Mouse (Mus musculus) gastrocnemius, postnatal 25 days (tissue): ENCODE measurements around the gene Fhod1. TPM values are rescaled to one million over a fixed set of nuclear protein-coding genes. Genes with fewer than 3 reads are reported as not detected.
A peak's percentile ranks its signal among the peaks of the same experiment; 100 is the strongest.
"Not testable (repeated sequence)": the region's sequence is repeated elsewhere in the genome, so short reads cannot be mapped to it uniquely, and the experiment has no call there.

Experiments used
- DNase-seq: peaks from one replicate; pipeline ENCODE4 v3.0.0; 2022
- microRNA-seq, 2 experiments: library from miRNA; unstranded; fragments of <30 nt; microRNA quantifications; one replicate each; pipeline ENCODE4 v1.2.0; 2021; ENCODE audit warnings: borderline replicate concordance in 2 of 2
- total RNA-seq, 2 experiments: library from RNA; stranded (reverse); gene quantifications; 1 replicate in 1 of 2; 2 replicates in 1 of 2; pipeline ENCODE4 v1.2.3; 2021

Fhod1 gene
- total RNA-seq, 2 experiments from 2014 or later: 17.4 to 24.6 TPM

- DNase-seq: no peak
These were observed 52.5 kb downstream of the Fhod1 start for GRCm38 (mm10) chr8:105295256-105295655.

GRCm38 (mm10) chr8:105294776-105295175, 53.0 kb downstream of the Fhod1 start:
- no peak for DNase-seq

- DNase-seq: no peak
These were observed 54.3 kb downstream of the Fhod1 start for GRCm38 (mm10) chr8:105293405-105293804.

- DNase-seq: no peak
These were observed 55.3 kb downstream of the Fhod1 start for GRCm38 (mm10) chr8:105292471-105292870.

GRCm38 (mm10) chr8:105291802-105292201, 56.0 kb downstream of the Fhod1 start:
- not testable (repeated sequence) for DNase-seq

- not testable (repeated sequence) for DNase-seq
These were observed 56.4 kb downstream of the Fhod1 start for GRCm38 (mm10) chr8:105291364-105291763.

- DNase-seq: peak; percentile 63
These were observed 57.0 kb downstream of the Fhod1 start for GRCm38 (mm10) chr8:105290554-105291314.

GRCm38 (mm10) chr8:105289805-105290460, 57.8 kb downstream of the Fhod1 start, which contains the start of gene 4931428F04Rik:
4931428F04Rik (minus strand) TSS chr8:105289864.
- DNase-seq: no peak

- DNase-seq: peak; percentile 89
These were observed 58.6 kb downstream of the Fhod1 start for GRCm38 (mm10) chr8:105288958-105289732.

- no peak for DNase-seq
These were observed 59.5 kb downstream of the Fhod1 start for GRCm38 (mm10) chr8:105288231-105288630.

- no peak for DNase-seq
These were observed 60.8 kb downstream of the Fhod1 start for GRCm38 (mm10) chr8:105286907-105287306.

- DNase-seq: no peak
These were observed 62.2 kb downstream of the Fhod1 start for GRCm38 (mm10) chr8:105285514-105285913.

- peak; percentile 50 for DNase-seq
These were observed 64.7 kb downstream of the Fhod1 start for GRCm38 (mm10) chr8:105283074-105283473.

- no peak for DNase-seq
These were observed 65.5 kb downstream of the Fhod1 start for GRCm38 (mm10) chr8:105282239-105282638.

- DNase-seq: no peak
These were observed 65.9 kb downstream of the Fhod1 start for GRCm38 (mm10) chr8:105281821-105282220.

GRCm38 (mm10) chr8:105280567-105280966, 67.2 kb downstream of the Fhod1 start:
- DNase-seq: no peak

Small RNA genes lying within 50 kb of the gene (microRNA-seq; reads per million reads assigned to microRNA genes)
- gene Gm27320 (0 reads per million in 2 experiments), gene Mir328 (578 to 583 reads per million in 2 experiments)

Other genes starting within 250 kb of the Fhod1 start
- gene Ces4a, start 216.2 kb downstream of the Fhod1 start, total RNA-seq: not detected
- gene Cbfb, start 177.3 kb downstream of the Fhod1 start, total RNA-seq: 10 to 100 TPM; 42.1 to 42.2 TPM
- gene D230025D16Rik, start 122.8 kb downstream of the Fhod1 start, total RNA-seq: 10 to 100 TPM; 13.5 to 24.2 TPM
- 1 to 10 TPM; 2.6 TPM for gene B3gnt9, start 92.8 kb downstream of the Fhod1 start, total RNA-seq
- gene Tradd, start 83.3 kb downstream of the Fhod1 start, total RNA-seq: 1 to 10 TPM; 3.0 TPM
- gene Fbxl8, start 83.3 kb downstream of the Fhod1 start, total RNA-seq: 1 to 10 TPM in 1 of 2 experiments, under 1 TPM in 1; 0.90 to 1.0 TPM
- gene Hsf4, start 78.2 kb downstream of the Fhod1 start, total RNA-seq: 1 to 10 TPM; 2.9 to 3.0 TPM
- gene Nol3, start 71.8 kb downstream of the Fhod1 start, total RNA-seq: 10 to 100 TPM; 22.3 to 23.3 TPM
- gene 4931428F04Rik, start 58.1 kb downstream of the Fhod1 start, total RNA-seq: under 1 TPM; 0.64 to 0.84 TPM
- 1 to 10 TPM; 1.4 to 2.5 TPM for gene Exoc3l, start 51.9 kb downstream of the Fhod1 start, total RNA-seq
- 10 to 100 TPM; 21.8 to 24.5 TPM for gene E2f4, start 50.3 kb downstream of the Fhod1 start, total RNA-seq
- gene Elmo3, start 42.4 kb downstream of the Fhod1 start, total RNA-seq: under 1 TPM; 0.49 to 0.99 TPM
- 1 to 10 TPM in 1 of 2 experiments, under 1 TPM in 1; 0.87 to 1.4 TPM for gene Lrrc29, start 21.7 kb downstream of the Fhod1 start, total RNA-seq
- gene Tmem208, start 21.6 kb downstream of the Fhod1 start, total RNA-seq: 10 to 100 TPM; 20.5 to 23.1 TPM
- gene Slc9a5, start 890 bp upstream of the Fhod1 start, total RNA-seq: under 1 TPM; 0.56 to 0.72 TPM
- gene Plekhg4, start 25.3 kb upstream of the Fhod1 start, total RNA-seq: under 1 TPM in 1 of 2 experiments, not detected in 1; 0.11 TPM
- not detected for gene Kctd19, start 65.5 kb upstream of the Fhod1 start, total RNA-seq
- gene Lrrc36, start 65.6 kb upstream of the Fhod1 start, total RNA-seq: under 1 TPM; 0.41 to 0.67 TPM
- 10 to 100 TPM; 86.7 to 99.2 TPM for gene Tppp3, start 123.6 kb upstream of the Fhod1 start, total RNA-seq
- gene Zdhhc1, start 148.9 kb upstream of the Fhod1 start, total RNA-seq: 10 to 100 TPM in 1 of 2 experiments, 1 to 10 TPM in 1; 8.7 to 10.1 TPM
- gene Hsd11b2, start 170.8 kb upstream of the Fhod1 start, total RNA-seq: under 1 TPM; 0.51 to 0.61 TPM
- gene Atp6v0d1, start 218.1 kb upstream of the Fhod1 start, total RNA-seq: 10 to 100 TPM; 41.7 to 45.1 TPM